ENCODE assay signal across 8 mouse cellular contexts in the genomic region with DNA sequence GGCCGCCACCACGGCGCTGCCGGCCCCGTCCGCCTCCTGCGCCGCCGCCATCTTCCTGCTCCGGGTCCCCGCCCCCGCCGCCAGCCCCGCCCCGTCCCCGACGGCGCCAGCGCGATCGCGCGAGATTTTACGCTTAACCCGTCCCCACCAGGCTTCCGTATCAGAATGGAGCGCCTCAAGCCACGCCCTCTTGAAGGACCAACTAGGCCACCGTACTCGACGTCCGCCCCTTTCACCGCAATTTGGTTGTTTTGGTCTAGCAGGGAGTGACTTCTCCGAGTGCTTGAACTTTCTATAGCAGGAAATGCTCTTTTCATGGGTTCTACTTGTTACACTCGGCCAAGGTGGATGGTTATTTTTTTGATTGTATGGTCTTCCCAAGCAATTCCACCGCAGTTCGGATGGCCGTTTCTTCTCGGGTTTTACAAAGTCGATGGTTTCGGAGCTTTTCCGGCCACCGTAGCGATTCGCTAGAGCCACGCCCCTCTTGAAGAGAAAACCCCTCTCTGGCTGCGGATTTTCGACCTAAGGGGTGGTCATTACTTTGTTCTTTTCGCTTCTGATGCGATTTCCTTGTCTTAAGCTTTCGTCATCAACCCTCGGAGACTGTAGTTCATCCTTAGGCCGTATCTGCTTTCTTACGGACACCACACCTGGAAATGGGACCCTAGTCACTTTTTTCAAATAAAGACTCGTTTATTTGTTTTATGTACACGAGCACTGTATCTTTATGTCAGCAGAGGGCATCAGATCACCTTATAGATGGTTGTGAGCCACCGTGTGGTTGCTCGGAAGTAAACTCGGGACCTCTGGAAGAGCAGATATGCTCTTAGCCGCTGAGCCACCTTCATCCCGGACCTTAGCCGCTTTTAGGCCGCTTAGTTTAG. TPM values are rescaled to one million over a fixed set of nuclear protein-coding genes. Genes with fewer than 3 reads are reported as not detected.
A peak's percentile ranks its signal among the peaks of the same experiment; 100 is the strongest.
DNase-seq lines count a peak whose midpoint lies in the region; ATAC-seq and TF ChIP-seq lines count a peak whose summit lies in the region.

A gene (minus strand): TSS at position 79 of the 887 bp plus-strand sequence.

- TF ChIP-seq EP300 in lung, postnatal 0 days (IDR thresholded peaks at IDR 0.05): peak; percentile 80

- peak within 1 kb of the TSS; percentile 94 for H3K9ac ChIP-seq in lung, postnatal 0 days (replicated peaks; ENCODE audit: low read depth)

- peaks cover 27% of the 10 kb centered on the region for H3K36me3 ChIP-seq in hindbrain, embryonic 10.5 days
- H3K36me3 ChIP-seq in lung, postnatal 0 days (ENCODE audit: insufficient read depth, low read length): no peaks in the 10 kb centered on the region

- peaks cover 31% of the 10 kb centered on the region for H3K4me1 ChIP-seq in hindbrain, embryonic 10.5 days (replicated peaks)
- H3K4me1 ChIP-seq in lung, postnatal 0 days (ENCODE audit: insufficient read depth, low read depth, low read length): peaks cover 17% of the 10 kb centered on the region; the same call in 1 of the 2 replicates

- WGBS in hindbrain, embryonic 10.5 days: under 1% methylated on average over 63 of the region's 63 CpGs
- 2% methylated on average over 63 of the region's 63 CpGs for WGBS in lung, postnatal 0 days

- peak; percentile 46 for ATAC-seq in frontal cortex, adult (ENCODE audit: low TSS enrichment)
- peak; percentile 88 for ATAC-seq in lung, postnatal 0 days

- H3K4me3 ChIP-seq in hindbrain, embryonic 10.5 days: peak within 1 kb of the TSS; percentile 84
- H3K4me3 ChIP-seq in lung, postnatal 0 days (ENCODE audit: low read depth, low read length): peak within 1 kb of the TSS; percentile 98

- H3K27me3 ChIP-seq in hindbrain, embryonic 10.5 days (ENCODE audit: insufficient read depth, poor library complexity, severe bottlenecking): no peaks in the 10 kb centered on the region
- no peaks in the 10 kb centered on the region for H3K27me3 ChIP-seq in lung, postnatal 0 days (replicated peaks; ENCODE audit: insufficient read depth, low read length)

- H3K9me3 ChIP-seq in hindbrain, embryonic 10.5 days: no peaks in the 10 kb centered on the region
- no peaks in the 10 kb centered on the region for H3K9me3 ChIP-seq in lung, postnatal 0 days (ENCODE audit: low read length)

- peak; percentile 87 for DNase-seq in MN1 (ENCODE audit: low spot score)
- peak; percentile 98 for DNase-seq in cerebellum, adult 9-10 months
- peak; percentile 97 for DNase-seq in hindbrain, embryonic 10.5 days (ENCODE audit: low spot score)
- peak; percentile 97 for DNase-seq in layer of hippocampus, adult 9-11 months
- peak; percentile 98 for DNase-seq in lung, postnatal 0 days (ENCODE audit: low spot score)
- peak; percentile 94 for DNase-seq in ovary, postnatal 14 days (ENCODE audit: low spot score)
- peak; percentile 98 for DNase-seq in thymus, postnatal 14 days

- TF ChIP-seq CTCF in lung, postnatal 0 days (IDR thresholded peaks at IDR 0.05): peak; percentile 68

- H3K4me2 ChIP-seq in lung, postnatal 0 days (replicated peaks; ENCODE audit: low read depth, low read length): peak within 1 kb of the TSS; percentile 90

- peak within 1 kb of the TSS; percentile 95 for H3K27ac ChIP-seq in hindbrain, embryonic 10.5 days
- peak within 1 kb of the TSS; percentile 91 for H3K27ac ChIP-seq in lung, postnatal 0 days (ENCODE audit: low read length)

RNA-seq across cellular contexts. Expression of the gene that starts here (rescaled TPM):
- polyA plus RNA-seq in hindbrain, embryonic 10.5 days (2016; fragmentation: Nextera tagmentation; extraction: Ambion mirVana): 83.8 and 99.9 TPM in 2 replicates
- polyA plus RNA-seq in lung, postnatal 0 days (2015; fragmentation: Nextera tagmentation; extraction: Ambion mirVana): 76.9 and 78.8 TPM in 2 replicates

Comparison
In these comparisons a context has a peak if more than half of its experiments do, and no peak if none do; other contexts are left out.
1. Peak in every context shown above with its lines: DNase-seq, ATAC-seq, H3K4me3 ChIP-seq and H3K27ac ChIP-seq.